Mouse (Mus musculus): ENCODE data around the gene Abcc4. TPM values are rescaled to one million over a fixed set of nuclear protein-coding genes. Genes with fewer than 3 reads are reported as not detected.
"Not testable (repeated sequence)": the region's sequence is repeated elsewhere in the genome, so short reads cannot be mapped to it uniquely, and the experiment has no call there.

Abcc4 gene
- polyA plus RNA-seq, 1 experiment, result 8.7 TPM

DNA sequence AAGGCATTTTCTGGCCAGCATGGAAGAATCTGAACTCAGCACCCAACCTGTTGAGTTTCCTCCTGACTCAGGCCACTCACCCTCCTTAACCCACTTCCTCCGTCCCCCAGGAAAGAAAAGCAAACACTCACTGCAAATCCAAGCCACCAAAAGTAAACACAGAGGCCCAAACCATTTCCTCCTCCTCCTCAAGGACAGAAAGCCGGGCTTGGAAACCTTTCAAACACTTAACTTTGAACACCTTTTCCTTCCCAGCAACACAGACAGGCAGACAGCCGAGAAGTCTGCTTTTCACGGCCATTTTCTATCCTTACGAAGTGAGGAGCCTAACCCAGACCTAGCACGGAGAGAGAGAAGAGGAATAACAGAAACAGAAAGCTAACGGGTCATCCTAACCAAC, 50.0 kb downstream of the Abcc4 start:
- no peak for DNase-seq
- TF ChIP-seq POLR2A (IDR thresholded peaks at IDR 0.05; ENCODE audit: borderline replicate concordance, extremely low read depth, low read depth, low read length) (no peak), CTCF (IDR thresholded peaks at IDR 0.05; ENCODE audit: insufficient read depth, low read length) (no peak)
- 36% methylated on average over 7 of the region's 7 CpGs for WGBS

GRCm38 (mm10) chr14:118654903-118655302, 51.1 kb downstream of the Abcc4 start:
- WGBS, result 52% methylated on average over 2 of the region's 2 CpGs
- H3K4me3 ChIP-seq (replicated peaks; ENCODE audit: extremely low read depth, low read depth, low read length), result no peak overlapping the region
- peaks cover 14% of the 10 kb centered on the region for H3K4me1 ChIP-seq (ENCODE audit: control insufficient read depth, insufficient read depth, low read length)
- no peak for DNase-seq
- no peak for TF ChIP-seq CTCF (IDR thresholded peaks at IDR 0.05; ENCODE audit: insufficient read depth, low read length)
- TF ChIP-seq POLR2A (IDR thresholded peaks at IDR 0.05; ENCODE audit: borderline replicate concordance, extremely low read depth, low read depth, low read length), result no peak

More for the DNA sequence above, 50.0 kb downstream of the Abcc4 start:
- Histone ChIP-seq H3K4me3 (replicated peaks; ENCODE audit: extremely low read depth, low read depth, low read length) (no peak overlapping the region), H3K4me1 (ENCODE audit: control insufficient read depth, insufficient read depth, low read length) (peaks cover 14% of the 10 kb centered on the region)

DNA sequence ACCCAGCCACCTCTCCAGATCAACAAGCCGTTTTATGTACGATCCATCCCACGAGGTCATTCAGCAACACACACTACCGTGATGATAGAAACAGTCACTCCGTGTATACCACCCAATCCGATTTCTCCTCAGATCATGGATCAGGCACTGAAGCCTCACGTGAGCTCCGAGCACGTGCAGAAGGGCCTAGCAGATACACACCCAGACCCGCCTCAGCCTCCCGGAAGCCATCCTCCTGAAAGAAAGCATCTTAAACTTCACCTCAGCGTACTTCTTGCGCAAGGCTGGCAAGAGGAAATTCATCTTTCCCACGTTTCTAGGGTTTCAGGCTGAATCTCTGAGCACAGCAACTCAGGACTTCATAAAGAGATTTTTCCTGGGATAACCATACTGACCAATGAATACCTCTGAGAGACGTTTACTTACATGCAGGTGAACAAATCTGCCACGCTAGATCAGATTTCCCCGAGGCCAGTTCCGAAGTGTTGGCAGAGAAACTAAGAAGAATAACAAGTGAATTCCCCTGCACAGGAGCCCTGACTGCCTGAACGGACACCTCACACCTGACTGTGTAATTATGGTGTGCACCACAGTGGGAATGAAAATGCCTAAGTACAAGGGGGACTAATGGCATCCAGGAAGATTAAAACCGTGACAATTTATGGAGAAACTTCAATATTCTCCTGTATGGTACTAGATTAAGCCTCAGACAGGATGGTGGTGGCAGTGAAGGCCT, 54.1 kb downstream of the Abcc4 start:
- no peak for DNase-seq
- Histone ChIP-seq H3K4me1 (ENCODE audit: control insufficient read depth, insufficient read depth, low read length) (peaks cover 5% of the 10 kb centered on the region), H3K4me3 (replicated peaks; ENCODE audit: extremely low read depth, low read depth, low read length) (no peak overlapping the region)
- 87% methylated on average over 20 of the region's 20 CpGs for whole genome bisulfite sequencing
- TF ChIP-seq POLR2A (IDR thresholded peaks at IDR 0.05; ENCODE audit: borderline replicate concordance, extremely low read depth, low read depth, low read length) (no peak), CTCF (IDR thresholded peaks at IDR 0.05; ENCODE audit: insufficient read depth, low read length) (no peak)

DNA sequence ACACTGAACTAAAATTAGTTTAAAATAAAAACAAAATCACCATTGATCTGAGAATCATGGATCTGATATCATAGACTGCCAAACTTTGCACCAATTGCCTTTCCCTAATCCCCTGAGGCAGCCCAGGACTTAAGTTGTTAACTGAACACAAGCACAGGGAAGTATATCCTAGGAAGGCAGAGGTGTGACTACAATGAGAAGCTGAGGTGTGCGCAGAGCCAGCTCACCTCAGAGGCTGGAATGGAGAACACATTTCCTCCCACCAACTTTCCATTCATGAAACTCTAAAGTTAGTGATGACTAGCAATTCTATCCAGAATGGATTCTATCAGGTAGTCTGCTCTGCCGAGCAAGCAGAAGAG, 56.1 kb downstream of the Abcc4 start:
- no peak for TF ChIP-seq POLR2A (IDR thresholded peaks at IDR 0.05; ENCODE audit: borderline replicate concordance, extremely low read depth, low read depth, low read length)
- TF ChIP-seq CTCF (IDR thresholded peaks at IDR 0.05; ENCODE audit: insufficient read depth, low read length), result no peak
- H3K4me1 ChIP-seq (ENCODE audit: control insufficient read depth, insufficient read depth, low read length), result no peaks in the 10 kb centered on the region; the same call in 1 of the 2 replicates
- WGBS, result 91% methylated on average over 2 of the region's 2 CpGs
- H3K4me3 ChIP-seq (replicated peaks; ENCODE audit: extremely low read depth, low read depth, low read length), result no peak overlapping the region
- DNase-seq, result no peak

- TF ChIP-seq CTCF (IDR thresholded peaks at IDR 0.05; ENCODE audit: insufficient read depth, low read length) (no peak), POLR2A (IDR thresholded peaks at IDR 0.05; ENCODE audit: borderline replicate concordance, extremely low read depth, low read depth, low read length) (no peak)
- DNase-seq, result no peak
- WGBS, result 49% methylated on average over 7 of the region's 7 CpGs
- H3K4me1 ChIP-seq (ENCODE audit: control insufficient read depth, insufficient read depth, low read length), result no peaks in the 10 kb centered on the region; the same call in 1 of the 2 replicates
- no peak overlapping the region for H3K4me3 ChIP-seq (replicated peaks; ENCODE audit: extremely low read depth, low read depth, low read length)
Measured at GRCm38 (mm10) chr14:118649199-118649894, 56.7 kb downstream of the Abcc4 start.

GRCm38 (mm10) chr14:118642940-118643591, 63.0 kb downstream of the Abcc4 start:
- WGBS, result 77% methylated on average over 13 of the region's 13 CpGs
- DNase-seq; H3K4me3 ChIP-seq (replicated peaks; ENCODE audit: extremely low read depth, low read depth, low read length); H3K4me1 ChIP-seq (ENCODE audit: control insufficient read depth, insufficient read depth, low read length): not testable (repeated sequence)

- TF ChIP-seq POLR2A (IDR thresholded peaks at IDR 0.05; ENCODE audit: borderline replicate concordance, extremely low read depth, low read depth, low read length) (no peak), CTCF (IDR thresholded peaks at IDR 0.05; ENCODE audit: insufficient read depth, low read length) (no peak)
- WGBS, result 86% methylated on average over 8 of the region's 8 CpGs
- DNase-seq, result no peak
- Histone ChIP-seq H3K4me3 (replicated peaks; ENCODE audit: extremely low read depth, low read depth, low read length) (no peak overlapping the region), H3K4me1 (ENCODE audit: control insufficient read depth, insufficient read depth, low read length) (no peaks in the 10 kb centered on the region)
Measured at GRCm38 (mm10) chr14:118642140-118642539, 63.9 kb downstream of the Abcc4 start.

GRCm38 (mm10) chr14:118638447-118639275, 67.4 kb downstream of the Abcc4 start:
- 79% methylated on average over 25 of the region's 25 CpGs for WGBS
- peaks cover 3% of the 10 kb centered on the region for H3K4me1 ChIP-seq (ENCODE audit: control insufficient read depth, insufficient read depth, low read length)
- no peak for DNase-seq
- no peak for TF ChIP-seq CTCF (IDR thresholded peaks at IDR 0.05; ENCODE audit: insufficient read depth, low read length)
- TF ChIP-seq POLR2A (IDR thresholded peaks at IDR 0.05; ENCODE audit: borderline replicate concordance, extremely low read depth, low read depth, low read length), result no peak
- no peak overlapping the region for H3K4me3 ChIP-seq (replicated peaks; ENCODE audit: extremely low read depth, low read depth, low read length)

Measured in lung, adult 2 months (tissue).